Mouse (Mus musculus) inflammation-experienced regulatory T-cells, adult 6 months (primary cell): ENCODE data around the gene Popdc3. TPM values are rescaled to one million over a fixed set of nuclear protein-coding genes. Genes with fewer than 3 reads are reported as not detected.
"Not testable (repeated sequence)": the region's sequence is repeated elsewhere in the genome, so short reads cannot be mapped to it uniquely, and the experiment has no call there.

Experiments
- ATAC-seq: one replicate; pipeline ENCODE4 v1.8.0; 2017
- polyA plus RNA-seq, 3 experiments: library from polyadenylated mRNA; unstranded; fragments of 100-300 nt; shearing (Covaris generic); gene quantifications; one replicate each; pipeline ENCODE4 v1.2.1; 2017

The Popdc3 gene
- not detected for polyA plus RNA-seq

DNA sequence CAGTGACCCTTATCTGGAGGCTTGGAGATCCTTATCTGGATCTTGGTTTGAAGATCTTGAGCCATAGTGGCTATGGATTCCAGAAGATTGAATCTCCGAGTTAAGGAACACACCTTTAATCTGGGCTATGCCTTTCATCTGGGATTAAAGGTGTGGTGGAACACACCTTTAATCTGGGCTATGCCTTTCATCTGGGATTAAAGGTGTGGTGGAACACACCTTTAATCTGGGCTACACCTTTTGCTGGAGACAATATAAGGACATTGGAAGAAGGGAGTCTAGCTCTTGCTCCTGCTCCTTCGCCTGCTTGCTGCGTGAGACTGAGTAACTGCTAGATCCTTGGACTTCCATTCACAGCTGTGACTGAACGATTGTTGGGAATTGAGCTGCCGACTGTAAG is at the start of gene Popdc3:
Gene Popdc3 (plus strand): TSS at position 301 of the 400 bp plus-strand sequence.
- ATAC-seq = not testable (repeated sequence)

DNA sequence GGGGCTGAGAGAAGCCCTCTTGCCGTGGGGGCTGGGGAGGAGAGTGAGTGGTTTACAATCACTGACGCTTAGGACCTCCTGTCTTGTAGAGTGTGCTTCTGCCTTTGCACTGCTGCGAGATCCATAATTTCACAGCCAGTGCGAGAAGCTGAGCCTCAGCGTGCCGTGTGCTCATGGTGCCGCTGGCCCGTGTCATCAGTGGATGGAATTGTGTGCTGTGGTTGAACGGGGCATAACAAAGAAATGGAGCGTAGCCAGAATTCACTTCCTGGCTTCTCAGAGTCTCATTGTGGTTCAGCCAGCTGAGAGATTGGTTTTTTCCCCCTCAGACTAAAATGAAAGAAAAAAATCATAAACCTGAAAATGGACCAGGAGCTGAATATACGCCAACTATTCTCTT is 48.8 kb upstream of the Popdc3 start:
- ATAC-seq = no peak

DNA sequence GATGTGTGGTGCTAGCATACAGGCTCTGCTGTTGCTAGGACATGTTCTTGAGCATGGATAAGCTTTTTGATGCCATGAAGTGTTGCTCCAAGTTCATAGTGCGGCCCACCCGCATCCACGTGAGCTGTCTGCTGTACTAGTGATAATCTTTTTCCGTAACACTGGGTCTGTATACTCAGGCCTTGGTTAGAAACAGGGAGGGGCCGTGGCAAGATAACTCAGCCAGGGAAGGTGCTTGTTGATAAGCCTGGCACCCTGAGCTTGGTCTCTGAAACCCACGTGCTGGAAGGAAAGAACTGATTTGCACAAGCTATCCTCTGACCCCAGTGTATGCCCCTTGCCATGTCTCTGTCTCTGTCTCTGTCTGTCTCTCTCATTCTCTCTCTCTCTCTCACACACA is 47.9 kb upstream of the Popdc3 start:
- ATAC-seq = no peak

DNA sequence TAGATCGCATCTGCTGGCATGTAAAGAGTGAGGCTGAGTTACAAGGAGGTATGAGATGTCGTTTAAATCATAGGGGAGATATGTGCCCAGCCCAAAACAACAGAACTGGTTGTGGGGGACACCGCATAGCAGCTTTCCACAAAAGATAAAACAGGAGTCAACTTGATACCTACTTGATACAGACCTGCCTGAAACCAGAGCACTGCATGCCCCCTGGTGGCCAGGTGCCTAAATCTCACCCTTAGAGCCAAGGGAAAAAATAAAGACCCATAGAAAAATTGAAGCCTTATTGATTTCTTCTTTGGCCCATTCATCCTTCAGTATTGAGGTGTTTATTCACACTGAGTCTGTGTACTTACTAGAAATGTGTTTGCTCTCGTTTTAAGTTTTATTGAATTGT is 45.5 kb upstream of the Popdc3 start:
- ATAC-seq = peak; percentile 73

DNA sequence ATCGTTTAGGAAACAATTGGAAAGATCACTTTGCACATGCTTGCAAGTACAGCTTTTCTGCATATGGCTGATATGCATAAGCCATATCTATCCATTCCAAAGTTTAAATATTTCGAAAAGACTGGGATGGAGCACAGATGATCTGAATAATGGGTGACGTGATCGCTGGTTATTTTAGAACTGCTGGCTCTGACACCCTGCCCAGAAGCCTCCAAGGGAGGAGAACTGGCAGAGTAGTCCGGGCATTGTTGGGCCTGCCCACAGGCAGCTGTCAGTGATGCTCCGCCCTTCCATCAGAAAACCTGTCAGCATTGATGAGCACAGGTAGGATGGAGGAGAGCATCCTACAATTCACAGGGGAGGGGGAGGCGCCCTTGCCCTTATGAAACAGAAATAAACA is 41.1 kb upstream of the Popdc3 start:
- no peak for ATAC-seq

DNA sequence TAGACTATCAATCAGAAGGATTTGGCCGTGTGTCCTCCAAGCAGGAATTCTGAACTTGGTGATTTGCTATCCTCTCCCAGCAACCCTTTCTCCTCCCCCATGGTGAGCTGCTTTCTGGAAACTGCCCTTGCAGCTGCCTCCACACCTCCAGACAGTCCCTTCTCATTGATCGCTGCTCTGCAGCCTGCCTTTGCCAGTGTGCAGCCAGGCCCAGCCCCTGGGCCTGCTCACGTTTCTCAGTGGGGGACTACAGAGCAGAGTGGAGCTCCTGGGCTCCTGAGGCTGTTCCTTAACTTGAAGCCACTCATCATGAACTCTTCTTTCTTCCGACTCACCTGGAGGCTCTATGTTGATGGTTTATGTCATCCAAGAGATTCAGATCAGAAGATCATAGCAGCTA is 38.0 kb upstream of the Popdc3 start:
- no peak for ATAC-seq

DNA sequence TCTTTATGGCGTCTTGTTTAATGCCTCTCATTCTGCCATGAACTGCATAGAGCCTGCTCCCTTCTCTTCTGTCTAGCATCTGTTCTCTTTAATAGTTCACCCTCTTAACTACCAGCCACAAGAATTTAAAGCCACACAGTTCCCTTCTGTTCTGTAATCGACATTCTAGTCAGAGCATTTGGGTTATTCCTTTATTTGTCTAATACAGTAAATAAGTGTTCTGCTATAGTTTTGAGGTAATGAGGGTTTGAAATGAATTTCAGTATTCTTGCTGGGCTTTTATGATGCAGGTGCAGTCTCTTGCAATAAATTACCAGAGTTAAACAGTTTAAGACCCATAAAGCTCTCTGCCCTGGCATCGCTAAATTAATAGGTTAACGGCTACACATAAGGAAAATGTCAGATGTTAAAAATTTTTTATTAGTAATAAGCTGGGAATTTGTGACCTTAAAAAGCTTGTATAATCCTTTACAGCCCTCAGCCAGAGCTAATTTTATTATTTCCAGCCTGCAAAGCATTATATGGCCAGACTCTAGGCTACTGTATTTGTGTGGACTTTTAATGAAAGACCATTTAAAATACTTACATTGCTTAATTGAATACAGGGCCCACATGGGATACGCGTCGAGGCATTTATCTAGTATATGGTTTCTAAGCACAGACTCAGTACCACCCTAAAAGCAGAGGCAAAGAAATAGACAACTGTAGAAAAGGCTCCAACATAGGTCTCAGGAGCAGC is 37.3 kb upstream of the Popdc3 start:
- no peak for ATAC-seq

DNA sequence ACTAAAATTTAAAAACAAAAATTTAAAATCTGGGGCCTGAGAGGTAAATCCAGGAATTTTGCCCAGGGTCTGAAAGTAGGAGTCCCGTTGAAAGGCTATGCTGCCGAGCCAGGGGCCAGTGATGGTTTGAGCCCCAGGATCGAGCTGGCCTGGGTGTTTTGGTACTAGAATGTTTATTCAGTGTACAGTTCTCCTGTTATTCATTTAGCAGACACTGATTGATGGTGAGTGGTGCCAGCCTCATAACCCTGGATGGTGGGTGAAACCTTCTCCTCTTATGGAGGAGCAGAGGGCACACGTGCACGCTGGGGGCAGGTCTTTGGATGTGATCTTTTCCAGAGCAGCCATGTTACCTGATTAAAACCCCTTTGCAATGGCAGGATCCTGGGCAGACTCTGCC is 35.5 kb upstream of the Popdc3 start:
- ATAC-seq = no peak

DNA sequence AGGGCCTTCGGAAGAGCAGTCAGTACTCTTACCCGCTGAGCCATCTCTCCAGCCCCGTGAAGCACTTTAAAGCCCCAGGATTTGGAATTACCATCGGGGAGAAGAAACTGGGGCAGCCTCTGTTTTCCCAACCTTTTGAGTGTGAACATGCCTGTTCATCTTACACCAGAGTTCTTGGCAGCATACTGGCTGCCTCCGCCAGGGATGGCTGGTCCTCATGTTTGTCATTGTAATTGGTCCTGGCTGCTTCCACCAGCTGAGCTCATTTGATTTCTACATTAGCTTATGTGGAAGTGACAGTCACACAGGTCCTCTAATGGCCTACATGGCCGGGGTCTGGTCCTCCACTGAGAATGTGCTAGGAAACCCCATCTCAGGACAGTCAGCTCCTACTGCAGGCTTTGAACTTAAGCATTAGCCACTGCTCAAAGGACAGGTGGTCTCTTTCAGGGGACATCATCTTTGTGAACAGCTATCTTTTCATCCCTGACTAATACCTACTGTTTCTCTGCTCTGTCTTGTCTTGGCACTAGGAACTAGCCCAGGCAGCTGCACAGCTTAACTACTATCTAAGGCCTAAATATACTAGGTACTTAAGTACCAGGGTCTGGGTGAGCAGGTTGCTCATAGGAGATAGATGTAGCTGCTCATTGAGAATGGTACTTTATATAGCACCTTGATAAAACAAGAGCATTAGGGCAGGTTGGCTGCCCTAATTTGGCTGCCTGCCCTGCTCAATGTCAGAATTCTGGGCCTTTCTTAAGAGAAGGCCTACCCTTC is 33.7 kb upstream of the Popdc3 start:
- ATAC-seq = no peak

DNA sequence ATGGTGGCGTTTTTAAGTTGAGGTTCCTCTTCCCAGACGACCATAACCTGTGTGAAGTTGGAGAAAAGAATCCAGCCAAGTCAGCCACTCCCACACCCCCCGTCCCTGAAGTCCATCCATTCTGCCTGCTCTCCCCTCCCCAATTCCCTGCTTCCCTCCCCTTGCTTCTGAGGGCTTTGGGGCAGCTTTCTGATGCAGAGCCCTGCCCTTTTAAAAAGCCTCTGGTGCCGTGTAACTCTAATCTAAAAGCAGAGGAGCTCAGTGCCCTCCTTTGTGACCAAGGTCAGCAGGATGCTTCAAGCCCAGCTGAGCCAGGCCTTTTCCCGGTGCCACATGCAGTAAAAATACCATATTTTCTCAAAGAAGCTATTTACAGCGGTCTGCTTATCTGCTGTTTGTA is 31.1 kb upstream of the Popdc3 start:
- no peak for ATAC-seq

DNA sequence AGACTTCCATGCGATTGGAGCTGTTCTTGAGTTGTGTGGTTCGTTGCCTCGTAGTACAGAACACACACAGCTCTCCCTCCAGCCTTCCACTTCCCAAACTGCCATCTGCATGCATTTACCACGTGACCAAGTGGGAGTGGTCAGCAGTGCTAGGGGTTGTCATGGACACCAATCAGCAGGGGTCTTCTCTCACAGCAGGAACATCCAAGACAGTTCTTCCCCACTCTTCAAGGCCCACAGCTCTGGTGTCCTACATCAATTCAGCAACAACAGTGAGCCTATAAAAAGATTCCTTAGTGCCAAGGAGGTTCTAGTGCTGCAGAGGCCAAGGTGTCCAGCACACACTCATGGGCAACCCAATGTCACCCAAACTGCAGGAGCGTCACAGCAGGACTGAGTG is 26.8 kb upstream of the Popdc3 start:
- no peak for ATAC-seq

DNA sequence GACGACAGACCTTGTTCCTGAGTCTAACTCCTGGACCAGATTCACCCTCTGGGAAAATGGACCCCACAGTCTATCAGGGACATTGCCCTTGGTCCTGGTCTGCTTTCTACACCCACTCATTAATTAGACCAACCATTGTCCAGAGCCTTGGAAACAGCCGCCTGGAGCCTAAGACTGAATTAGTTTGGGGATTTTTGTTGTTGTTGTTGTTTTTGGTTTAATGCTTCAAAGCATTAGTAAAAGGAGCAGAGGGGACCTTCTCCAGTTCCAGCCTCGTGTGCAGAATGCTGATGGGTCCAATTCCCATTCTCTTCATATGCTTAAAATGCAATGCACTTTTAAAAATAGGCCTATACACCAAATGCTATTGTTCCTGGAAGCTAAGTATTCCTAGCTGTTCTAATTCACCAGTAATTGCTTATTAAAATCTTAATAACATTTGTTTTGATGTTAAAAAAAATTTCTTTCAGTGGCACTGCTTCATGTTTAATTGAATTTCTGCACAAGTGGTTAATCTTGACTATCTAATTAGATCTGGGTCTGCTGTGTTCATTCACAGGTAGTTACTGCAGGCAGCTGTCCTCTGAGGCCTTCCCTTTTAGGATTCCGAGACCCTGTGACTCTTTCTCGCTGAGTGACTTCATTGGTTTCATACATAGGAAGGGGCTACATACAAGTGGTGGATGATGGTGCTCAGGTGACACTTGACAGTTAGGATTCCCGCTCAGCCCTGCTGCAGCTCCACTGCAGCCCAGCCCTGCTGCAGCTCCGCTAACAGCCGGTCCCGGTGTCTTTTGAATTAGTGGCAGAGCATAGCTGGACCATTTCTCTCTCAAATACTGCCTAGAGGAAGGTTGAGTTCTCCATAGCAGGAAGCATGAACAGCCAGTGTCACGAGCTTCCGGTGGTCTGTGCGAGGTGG is 25.9 kb upstream of the Popdc3 start:
- no peak for ATAC-seq

DNA sequence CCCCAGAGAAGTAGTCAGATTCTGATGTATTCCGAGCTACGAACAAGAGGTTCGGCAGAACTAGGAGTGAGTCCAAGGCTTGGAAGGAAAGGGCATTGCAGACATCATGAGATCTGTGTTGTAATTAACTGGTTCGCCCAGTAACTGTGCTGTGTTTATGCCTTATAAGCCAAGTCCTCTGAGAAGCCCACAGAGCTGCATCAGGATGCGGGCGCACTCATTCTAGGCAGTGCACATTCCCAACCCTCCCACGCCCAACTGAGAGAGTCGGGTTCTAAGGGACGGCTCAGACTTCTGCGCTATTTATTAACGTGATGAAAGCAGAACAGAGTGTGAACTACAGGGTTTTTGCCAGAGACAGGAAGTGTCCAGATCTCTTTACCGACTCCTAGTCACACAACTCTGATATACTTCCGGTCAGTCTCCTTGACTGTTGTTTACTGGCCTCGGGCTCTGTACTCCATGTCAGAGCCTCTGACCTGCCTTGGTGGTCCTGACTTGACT is 23.3 kb upstream of the Popdc3 start:
- ATAC-seq = no peak

DNA sequence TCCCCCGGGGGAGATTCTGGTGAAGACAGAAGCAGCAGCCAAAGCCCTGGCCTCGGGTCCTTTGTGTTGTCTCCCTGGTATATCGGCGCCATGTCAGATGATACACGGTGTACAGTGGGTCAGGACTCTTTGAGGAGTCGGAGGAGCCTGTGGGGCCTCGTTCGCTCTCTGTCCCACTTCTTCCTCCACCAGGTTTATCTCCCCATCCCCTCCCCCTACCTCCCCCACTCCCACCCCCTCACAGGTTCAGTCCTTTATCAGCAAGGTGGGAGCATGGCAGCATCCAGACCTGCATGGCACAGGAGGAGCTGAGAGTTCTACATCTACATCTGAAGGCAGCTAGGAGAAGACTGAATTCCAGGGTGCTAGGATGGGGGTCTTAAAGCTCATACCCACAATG is 12.0 kb upstream of the Popdc3 start:
- no peak for ATAC-seq

DNA sequence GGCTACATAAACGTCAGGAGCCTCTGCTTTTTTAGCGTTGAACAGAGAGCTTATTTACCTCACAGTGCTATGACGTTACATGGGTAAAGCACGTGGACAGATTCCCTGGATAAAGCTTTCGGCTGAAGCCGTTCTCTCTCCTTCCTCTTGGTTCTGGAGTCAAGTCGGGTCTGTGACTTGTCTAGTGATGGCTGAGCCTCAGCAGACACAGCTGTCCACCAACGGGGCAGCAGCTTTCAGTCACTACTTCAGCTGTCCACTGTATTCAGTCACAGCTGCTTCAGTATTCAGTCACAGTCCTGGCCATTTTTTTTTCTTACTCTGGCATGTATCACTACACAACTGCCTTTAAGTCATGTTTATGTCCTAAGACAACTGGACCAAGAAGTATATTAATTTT is 4.0 kb upstream of the Popdc3 start:
- no peak for ATAC-seq

DNA sequence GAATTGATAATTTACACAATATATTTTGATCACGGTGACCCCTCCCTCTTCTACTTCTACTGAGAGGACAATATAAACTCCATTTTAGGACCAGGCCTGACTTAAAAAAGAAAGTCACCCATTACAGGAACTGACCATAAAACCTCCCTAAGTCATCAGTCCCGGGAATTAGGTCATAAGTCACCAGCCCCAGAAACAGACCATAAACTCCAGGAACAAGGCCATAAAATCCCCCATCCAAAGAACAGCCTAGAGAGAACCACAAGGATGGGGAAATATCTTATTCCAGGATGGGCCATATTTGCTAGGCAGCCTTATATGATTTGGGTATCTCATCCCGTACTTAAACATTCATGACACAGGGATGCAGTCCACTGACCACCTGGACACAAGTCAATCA is 3.6 kb upstream of the Popdc3 start:
- ATAC-seq = no peak

DNA sequence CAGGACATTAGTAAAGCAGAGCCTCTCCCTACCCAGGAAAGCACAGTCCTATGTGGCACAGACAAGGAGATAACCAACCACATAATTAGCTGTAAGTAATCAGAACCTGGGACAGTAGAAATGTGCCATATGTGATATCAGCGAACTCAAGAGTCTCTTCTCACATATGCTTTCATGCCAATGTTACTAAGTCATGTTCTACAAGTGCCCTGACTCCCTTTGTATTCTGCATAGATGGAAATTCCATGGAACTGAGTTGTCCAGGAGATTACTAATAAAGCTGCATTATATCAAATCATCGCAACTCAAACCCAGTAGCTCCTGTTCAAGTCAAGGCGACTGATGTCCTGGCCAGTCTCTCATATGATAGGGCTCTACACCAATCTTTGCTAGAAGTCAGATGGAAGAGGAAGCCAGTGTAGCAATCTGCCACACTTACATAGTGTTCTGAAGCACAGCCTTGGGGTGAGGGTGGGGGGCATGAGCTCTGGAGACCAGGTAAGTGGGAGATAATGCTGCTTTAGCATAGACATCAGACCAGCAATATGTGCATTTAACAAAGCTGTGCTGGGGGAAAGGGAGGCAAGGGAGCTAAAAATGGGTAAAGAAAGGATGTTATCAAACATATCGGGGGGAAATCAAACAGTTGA is 2.9 kb downstream of the Popdc3 start:
- no peak for ATAC-seq

DNA sequence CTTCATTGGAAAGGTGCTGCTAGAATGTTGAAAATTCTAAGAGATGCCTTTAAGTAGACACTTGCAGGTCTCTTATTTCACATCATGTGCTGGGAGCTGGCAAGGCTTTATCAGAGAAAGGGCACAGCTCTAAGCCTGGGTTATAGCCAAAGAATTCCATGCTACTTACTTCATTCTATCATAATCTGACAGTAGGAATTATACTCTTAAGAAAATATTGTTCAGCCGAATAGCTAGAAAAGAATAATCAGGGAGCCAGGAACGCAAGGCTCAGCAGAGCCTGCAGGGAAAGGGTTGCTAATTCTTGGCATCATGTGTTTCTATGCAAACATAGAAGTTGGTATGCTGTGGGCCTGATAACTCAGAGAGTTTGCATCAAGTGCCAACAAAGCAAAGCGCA is 3.4 kb downstream of the Popdc3 start:
- no peak for ATAC-seq

DNA sequence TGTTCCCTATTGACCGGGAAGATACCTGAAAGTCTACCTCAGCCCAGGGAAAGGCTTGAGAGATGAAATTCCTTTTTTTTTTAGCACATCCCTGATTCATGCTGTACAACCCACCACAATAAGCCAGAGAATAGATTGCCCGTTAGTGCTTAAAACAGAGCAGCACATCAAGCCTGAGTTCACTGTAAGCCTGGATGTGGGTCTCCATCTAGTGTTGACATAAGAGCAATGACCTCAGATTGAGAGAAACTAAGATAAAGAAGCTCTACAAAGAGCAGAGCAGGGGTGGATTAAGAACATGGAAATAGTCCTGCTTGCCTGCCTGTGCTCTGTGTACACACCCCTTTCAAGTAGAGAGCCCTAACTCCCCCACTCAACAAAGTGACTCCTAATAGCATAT is 7.6 kb downstream of the Popdc3 start:
- no peak for ATAC-seq

DNA sequence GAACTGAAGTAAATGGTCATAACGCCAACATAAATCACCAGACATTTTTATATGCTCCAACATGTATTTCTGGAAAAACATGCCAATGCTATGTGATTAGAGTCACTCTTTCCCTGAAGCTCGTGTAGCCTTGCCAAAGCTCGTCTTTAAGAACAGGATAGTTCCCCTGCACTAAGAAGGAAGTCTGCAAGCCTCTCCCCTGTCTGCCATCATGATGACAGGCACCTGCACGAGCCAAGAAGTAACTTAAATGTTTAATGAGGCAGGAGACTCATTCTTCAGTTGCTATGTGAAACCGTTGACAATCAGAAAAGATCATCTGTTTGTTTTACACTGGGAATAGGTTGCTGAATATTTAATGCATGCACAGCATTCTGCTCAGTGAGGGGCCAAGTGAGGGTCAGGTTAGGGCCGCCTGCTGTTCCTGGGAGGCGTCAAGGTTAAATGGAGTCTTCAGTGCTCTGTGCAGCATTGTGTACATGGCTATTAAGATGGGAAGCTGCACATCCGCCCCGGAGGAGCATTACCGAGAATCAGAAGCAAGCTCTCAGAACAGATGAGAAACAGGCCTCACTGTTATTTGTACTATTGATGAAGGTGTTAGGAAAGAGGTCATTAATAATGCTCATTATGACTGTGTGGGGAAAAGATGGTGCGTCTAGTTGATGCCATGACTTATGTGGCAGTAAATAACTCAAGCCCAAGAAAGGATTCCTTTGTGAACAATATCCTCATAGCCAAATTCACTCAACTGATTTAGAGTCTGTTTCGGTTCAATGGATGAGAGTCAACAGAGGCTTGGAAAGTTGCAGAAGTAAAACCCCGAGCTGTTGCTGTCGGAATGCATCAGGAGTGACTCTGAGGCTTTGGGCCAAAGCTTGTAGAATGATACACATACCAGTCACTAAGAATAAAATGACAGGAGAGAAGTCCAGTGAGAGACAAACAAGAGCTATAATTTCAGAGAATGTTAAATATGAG is 15.7 kb downstream of the Popdc3 start:
- ATAC-seq = no peak

DNA sequence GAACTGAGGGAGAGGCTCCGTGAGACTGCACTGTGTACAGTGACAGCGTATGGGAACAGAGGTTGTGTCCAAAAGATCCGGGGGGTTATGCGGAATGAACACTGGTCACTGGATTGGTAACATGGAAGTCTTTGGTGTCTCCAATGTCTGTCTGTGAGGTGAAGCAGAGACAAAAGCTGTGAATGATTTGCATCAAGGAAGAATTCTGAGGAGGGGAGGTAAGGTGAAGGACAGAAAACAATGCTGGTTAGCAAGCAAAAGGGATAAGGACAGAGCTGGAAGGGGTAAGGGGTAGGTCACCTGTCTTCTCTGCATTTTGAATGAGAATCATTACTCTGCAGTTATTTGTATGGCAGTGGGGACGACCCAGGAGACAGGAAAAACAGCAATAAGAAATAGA is 16.6 kb downstream of the Popdc3 start:
- no peak for ATAC-seq
